Mouse (Mus musculus) limb, embryonic 13.5 days (tissue): ENCODE data around the gene Rerg. TPM values are rescaled to one million over a fixed set of nuclear protein-coding genes. Genes with fewer than 3 reads are reported as not detected.
A peak's percentile ranks its signal among the peaks of the same experiment; 100 is the strongest.

ENCODE experiments used
- ATAC-seq: fragments of 200-750 bp; cut with Nextera tagmentation; 2 replicates; pipeline ENCODE4 v1.8.0; 2017; ENCODE audit warnings: low read depth, moderate number of reproducible peaks, moderate TSS enrichment; ENCODE audit not compliant: low FRiP score
- H3K27ac ChIP-seq: fragments of 300-500 bp; sonication (generic); 2 replicates; pipeline ENCODE4 v1.5.1; 2015; ENCODE audit warnings: inconsistent platforms, mild to moderate bottlenecking, moderate library complexity
- H3K27me3 ChIP-seq: fragments of 300-500 bp; sonication (generic); 2 replicates; pipeline ENCODE4 v1.6.1; 2015; ENCODE audit warnings: mild to moderate bottlenecking, inconsistent platforms
- H3K36me3 ChIP-seq: fragments of 300-500 bp; sonication (generic); 2 replicates; pipeline ENCODE4 v1.6.1; 2015; ENCODE audit warnings: inconsistent platforms, mild to moderate bottlenecking, moderate library complexity
- H3K4me1 ChIP-seq: fragments of 300-500 bp; sonication (generic); 2 replicates; pipeline ENCODE4 v1.6.1; 2015; ENCODE audit warnings: inconsistent platforms
- H3K4me2 ChIP-seq: fragments of 300-500 bp; sonication (generic); replicated peaks from 2 replicates; pipeline ENCODE4 v1.6.1; 2015; ENCODE audit warnings: inconsistent platforms, mild to moderate bottlenecking, moderate library complexity
- H3K4me3 ChIP-seq: fragments of 300-500 bp; sonication (generic); 2 replicates; pipeline ENCODE4 v1.5.1; 2015; ENCODE audit warnings: moderate library complexity, mild to moderate bottlenecking, inconsistent platforms
- H3K9ac ChIP-seq: fragments of 300-500 bp; sonication (generic); 2 replicates; pipeline ENCODE4 v1.6.1; 2015; ENCODE audit warnings: mild to moderate bottlenecking, inconsistent platforms
- H3K9me3 ChIP-seq: fragments of 300-500 bp; sonication (generic); 2 replicates; pipeline ENCODE4 v1.6.1; 2016; ENCODE audit warnings: inconsistent platforms
- WGBS: fragments of 180-500 bp; shearing (Covaris S2); methylation state at CpG from one replicate; pipeline ENCODE4 v1.1.7; 2015; 5-methylcytosine and 5-hydroxymethylcytosine counted together
- polyA plus RNA-seq: library from polyadenylated mRNA; unstranded; fragments of >200 nt; fragmentation: Nextera tagmentation; extraction: Ambion mirVana; gene quantifications from 2 replicates; pipeline ENCODE4 v1.2.1, GENCODE M21; 2015

The Rerg gene
- polyA plus RNA-seq, 1 experiment from 2014 or later, result 23.2 TPM

- Histone ChIP-seq H3K4me2 (no peak overlapping the region), H3K27ac (no peak overlapping the region; the same call in 1 of the 2 replicates), H3K4me3 (no peak overlapping the region), H3K9ac (no peak overlapping the region), H3K27me3 (no peaks in the 10 kb centered on the region), H3K36me3 (no peaks in the 10 kb centered on the region), H3K4me1 (peaks cover 8% of the 10 kb centered on the region), H3K9me3 (no peaks in the 10 kb centered on the region)
- WGBS, result 75% methylated on average over 1 of the region's 1 CpGs
- no peak for ATAC-seq
These were observed 53.3 kb downstream of the Rerg start for GRCm38 (mm10) chr6:137116849-137117473.

- Histone ChIP-seq H3K9ac (no peak overlapping the region), H3K9me3 (no peaks in the 10 kb centered on the region), H3K4me1 (peaks cover 26% of the 10 kb centered on the region), H3K4me3 (no peak overlapping the region), H3K27me3 (no peaks in the 10 kb centered on the region), H3K36me3 (no peaks in the 10 kb centered on the region), H3K27ac (no peak overlapping the region), H3K4me2 (no peak overlapping the region)
- no peak for ATAC-seq
- WGBS, result 84% methylated on average over 7 of the region's 7 CpGs
These were observed 55.4 kb downstream of the Rerg start for GRCm38 (mm10) chr6:137114859-137115258.

GRCm38 (mm10) chr6:137111266-137111813, 59.0 kb downstream of the Rerg start:
- Histone ChIP-seq H3K27ac (peak overlapping the region; percentile 74; the same call in 1 of the 2 replicates), H3K4me1 (peaks cover 26% of the 10 kb centered on the region), H3K27me3 (no peaks in the 10 kb centered on the region), H3K4me2 (no peak overlapping the region; the same call in 1 of the 2 replicates), H3K9me3 (no peaks in the 10 kb centered on the region), H3K36me3 (no peaks in the 10 kb centered on the region), H3K9ac (no peak overlapping the region), H3K4me3 (no peak overlapping the region)
- ATAC-seq, result no peak
- WGBS, result 87% methylated on average over 9 of the region's 9 CpGs

GRCm38 (mm10) chr6:137110778-137111174, 59.5 kb downstream of the Rerg start:
- Histone ChIP-seq H3K9ac (0 out of 2 replicates have a peak overlapping the region, but pooled peaks have one; percentile 4), H3K9me3 (no peaks in the 10 kb centered on the region), H3K27ac (peak overlapping the region; percentile 74; the same call in 1 of the 2 replicates), H3K36me3 (no peaks in the 10 kb centered on the region), H3K4me2 (peak overlapping the region; percentile 43), H3K4me3 (no peak overlapping the region), H3K4me1 (peaks cover 26% of the 10 kb centered on the region), H3K27me3 (no peaks in the 10 kb centered on the region)
- peak; percentile 72 for ATAC-seq
- WGBS, result 51% methylated on average over 6 of the region's 6 CpGs

GRCm38 (mm10) chr6:137109811-137110777, 60.2 kb downstream of the Rerg start:
- Histone ChIP-seq H3K36me3 (no peaks in the 10 kb centered on the region), H3K27ac (peak overlapping the region; percentile 77), H3K27me3 (no peaks in the 10 kb centered on the region), H3K9me3 (no peaks in the 10 kb centered on the region), H3K4me3 (no peak overlapping the region), H3K4me1 (peaks cover 30% of the 10 kb centered on the region), H3K4me2 (peak overlapping the region; percentile 43), H3K9ac (no peak overlapping the region)
- peak; percentile 80 for ATAC-seq
- WGBS, result 48% methylated on average over 20 of the region's 20 CpGs

GRCm38 (mm10) chr6:137105285-137105684, 65.0 kb downstream of the Rerg start:
- Histone ChIP-seq H3K36me3 (no peaks in the 10 kb centered on the region), H3K27me3 (no peaks in the 10 kb centered on the region), H3K4me2 (no peak overlapping the region), H3K9me3 (no peaks in the 10 kb centered on the region), H3K27ac (no peak overlapping the region), H3K9ac (no peak overlapping the region), H3K4me3 (no peak overlapping the region), H3K4me1 (peaks cover 34% of the 10 kb centered on the region)
- WGBS, result 75% methylated on average over 4 of the region's 4 CpGs
- ATAC-seq, result no peak

- no peak overlapping the region for H3K9ac ChIP-seq
- no peaks in the 10 kb centered on the region for H3K27me3 ChIP-seq
- H3K9me3 ChIP-seq, result no peaks in the 10 kb centered on the region
- H3K36me3 ChIP-seq, result no peaks in the 10 kb centered on the region
- 19% methylated on average over 10 of the region's 10 CpGs for WGBS
- H3K27ac ChIP-seq, result peak overlapping the region; percentile 0; the same call in 1 of the 2 replicates
- ATAC-seq, result peak; percentile 66
- no peak overlapping the region for H3K4me3 ChIP-seq
- H3K4me2 ChIP-seq, result no peak overlapping the region
- H3K4me1 ChIP-seq, result peaks cover 43% of the 10 kb centered on the region
These were observed 67.6 kb downstream of the Rerg start for GRCm38 (mm10) chr6:137102662-137103179.

- Histone ChIP-seq H3K27me3 (no peaks in the 10 kb centered on the region), H3K4me3 (no peak overlapping the region), H3K27ac (peak overlapping the region; percentile 6; the same call in 1 of the 2 replicates), H3K36me3 (no peaks in the 10 kb centered on the region), H3K9me3 (no peaks in the 10 kb centered on the region), H3K9ac (no peak overlapping the region), H3K4me2 (no peak overlapping the region), H3K4me1 (peaks cover 43% of the 10 kb centered on the region)
- 64% methylated on average over 7 of the region's 7 CpGs for WGBS
- ATAC-seq, result no peak
These were observed 68.2 kb downstream of the Rerg start for GRCm38 (mm10) chr6:137101886-137102661.

GRCm38 (mm10) chr6:137100259-137100658, 70.0 kb downstream of the Rerg start:
- WGBS, result 15% methylated on average over 2 of the region's 2 CpGs
- no peak overlapping the region for H3K9ac ChIP-seq

GRCm38 (mm10) chr6:137098232-137099191, 71.8 kb downstream of the Rerg start:
- ATAC-seq, result no peak
- peaks cover 39% of the 10 kb centered on the region for H3K4me1 ChIP-seq
- no peak overlapping the region for H3K9ac ChIP-seq
- H3K27me3 ChIP-seq, result no peaks in the 10 kb centered on the region
- H3K36me3 ChIP-seq, result no peaks in the 10 kb centered on the region
- peak overlapping the region; percentile 77; the same call in 1 of the 2 replicates for H3K27ac ChIP-seq
- H3K4me2 ChIP-seq, result no peak overlapping the region
- H3K9me3 ChIP-seq, result no peaks in the 10 kb centered on the region
- H3K4me3 ChIP-seq, result no peak overlapping the region
- 52% methylated on average over 18 of the region's 18 CpGs for WGBS

More at GRCm38 (mm10) chr6:137100259-137100658, 70.0 kb downstream of the Rerg start:
- H3K27me3 ChIP-seq, result no peaks in the 10 kb centered on the region
- peaks cover 41% of the 10 kb centered on the region for H3K4me1 ChIP-seq
- no peaks in the 10 kb centered on the region for H3K36me3 ChIP-seq
- no peaks in the 10 kb centered on the region for H3K9me3 ChIP-seq
- no peak overlapping the region for H3K4me3 ChIP-seq
- no peak overlapping the region for H3K27ac ChIP-seq
- H3K4me2 ChIP-seq, result no peak overlapping the region
- no peak for ATAC-seq
